Mouse (Mus musculus) neural tube, embryonic 14.5 days (tissue): ENCODE measurements around the gene Cda. TPM values are rescaled to one million over a fixed set of nuclear protein-coding genes. Genes with fewer than 3 reads are reported as not detected.

ENCODE experiments used
- ATAC-seq: fragments of 200-750 bp; cut with Nextera tagmentation; 2 replicates; pipeline ENCODE4 v1.8.0; 2017; ENCODE audit warnings: low read depth, mild to moderate bottlenecking, moderate TSS enrichment, moderate library complexity
- H3K27ac ChIP-seq: fragments of 300-500 bp; sonication (generic); 2 replicates; pipeline ENCODE4 v1.5.1; 2014; ENCODE audit warnings: low read depth, mild to moderate bottlenecking, control low read depth, low read length, moderate library complexity, mixed read lengths
- H3K27me3 ChIP-seq: fragments of 300-500 bp; sonication (generic); 2 replicates; pipeline ENCODE4 v1.6.1; 2014; ENCODE audit warnings: low read length; ENCODE audit not compliant: control insufficient read depth, insufficient read depth
- H3K36me3 ChIP-seq: fragments of 300-500 bp; sonication (generic); 2 replicates; pipeline ENCODE4 v1.6.1; 2014; ENCODE audit warnings: low read length, mixed read lengths; ENCODE audit not compliant: control insufficient read depth, insufficient read depth
- H3K4me1 ChIP-seq: fragments of 300-500 bp; sonication (generic); 2 replicates; pipeline ENCODE4 v1.6.1; 2014; ENCODE audit warnings: low read length; ENCODE audit not compliant: control insufficient read depth, insufficient read depth
- H3K4me2 ChIP-seq: fragments of 300-500 bp; sonication (generic); 2 replicates; pipeline ENCODE4 v1.6.1; 2014; ENCODE audit warnings: mild to moderate bottlenecking, low read depth, low read length, control low read depth
- H3K4me3 ChIP-seq: fragments of 300-500 bp; sonication (generic); 2 replicates; pipeline ENCODE4 v1.5.1; 2014; ENCODE audit warnings: low read depth, low read length, control low read depth, mixed read lengths
- H3K9ac ChIP-seq: fragments of 300-500 bp; sonication (generic); replicated peaks from 2 replicates; pipeline ENCODE4 v1.6.1; 2014; ENCODE audit warnings: low read depth, mild to moderate bottlenecking, control low read depth, low read length, mixed read lengths
- H3K9me3 ChIP-seq: fragments of 300-500 bp; sonication (generic); 2 replicates; pipeline ENCODE4 v1.6.1; 2016; ENCODE audit warnings: low read length; ENCODE audit not compliant: control insufficient read depth
- WGBS: fragments of 180-500 bp; shearing (Covaris S2); extraction: QIAGEN DNeasy Blood & Tissue Kit; methylation state at CpG from one replicate; pipeline ENCODE4 v1.1.7; 2014; 5-methylcytosine and 5-hydroxymethylcytosine counted together
- polyA plus RNA-seq: library from polyadenylated mRNA; unstranded; fragments of >200 nt; fragmentation: Nextera tagmentation; extraction: Ambion mirVana; gene quantifications from 2 replicates; pipeline ENCODE4 v1.2.1, GENCODE M21; 2014

Cda gene
- polyA plus RNA-seq, 1 experiment from 2014 or later: 8.5 TPM

DNA sequence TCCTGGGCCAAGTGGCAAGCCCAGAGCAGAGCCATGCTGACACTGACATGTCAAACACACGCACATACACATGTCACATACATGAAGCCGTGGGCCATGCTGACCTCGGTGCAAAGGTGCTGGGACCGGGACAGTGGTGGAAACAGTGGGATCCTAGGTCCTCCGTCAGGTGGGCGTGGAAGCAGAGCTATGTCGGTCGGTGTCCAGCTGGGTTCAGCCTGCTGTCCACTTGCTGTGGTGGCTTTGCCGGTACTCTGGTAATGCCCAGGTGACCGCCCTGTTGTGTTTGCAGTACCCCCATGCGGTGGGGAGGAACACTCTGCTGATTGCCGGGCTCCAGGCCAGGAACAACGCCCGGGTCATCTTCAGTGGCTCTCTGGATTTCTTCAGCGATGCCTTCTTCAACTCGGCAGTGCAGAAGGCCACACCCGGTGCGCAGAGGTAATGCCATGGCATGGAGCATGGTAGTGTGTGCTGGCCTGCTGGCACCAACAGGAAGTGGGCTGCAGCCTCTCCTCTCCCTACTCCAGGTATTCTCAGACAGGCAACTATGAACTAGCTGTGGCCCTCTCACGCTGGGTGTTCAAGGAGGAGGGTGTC lies 57.4 kb downstream of the Cda start:
- Histone ChIP-seq H3K27me3 (no peaks in the 10 kb centered on the region), H3K4me1 (peaks cover 5% of the 10 kb centered on the region), H3K4me2 (no peak overlapping the region), H3K9ac (no peak overlapping the region), H3K36me3 (peaks cover 54% of the 10 kb centered on the region), H3K9me3 (no peaks in the 10 kb centered on the region), H3K4me3 (no peak overlapping the region), H3K27ac (no peak overlapping the region)
- WGBS: 96% methylated on average over 19 of the region's 19 CpGs
- no peak for ATAC-seq

- WGBS: 88% methylated on average over 12 of the region's 12 CpGs
- Histone ChIP-seq H3K4me2 (no peak overlapping the region), H3K4me3 (no peak overlapping the region), H3K4me1 (peaks cover 16% of the 10 kb centered on the region), H3K36me3 (peaks cover 29% of the 10 kb centered on the region), H3K27me3 (no peaks in the 10 kb centered on the region), H3K9ac (no peak overlapping the region), H3K27ac (no peak overlapping the region), H3K9me3 (no peaks in the 10 kb centered on the region)
- no peak for ATAC-seq
Observed at GRCm38 (mm10) chr4:138307739-138308138, 60.1 kb downstream of the Cda start.

GRCm38 (mm10) chr4:138307025-138307424 lies 60.8 kb downstream of the Cda start:
- Histone ChIP-seq H3K4me2 (no peak overlapping the region), H3K36me3 (peaks cover 22% of the 10 kb centered on the region), H3K4me1 (peaks cover 16% of the 10 kb centered on the region), H3K9me3 (no peaks in the 10 kb centered on the region), H3K27me3 (no peaks in the 10 kb centered on the region), H3K9ac (no peak overlapping the region), H3K27ac (no peak overlapping the region), H3K4me3 (no peak overlapping the region)
- WGBS: 72% methylated on average over 3 of the region's 3 CpGs
- no peak for ATAC-seq

GRCm38 (mm10) chr4:138304340-138305104 lies 63.3 kb downstream of the Cda start, which contains the start of gene Ddost:
Gene Ddost, plus strand, starts transcription at chr4:138304730.
- no peaks in the 10 kb centered on the region for H3K27me3 ChIP-seq
- H3K4me3 ChIP-seq: peak within 1 kb of the TSS; percentile 91
- under 1% methylated on average over 64 of the region's 64 CpGs for WGBS
- peaks cover 6% of the 10 kb centered on the region; the same call in 1 of the 2 replicates for H3K36me3 ChIP-seq
- peak; percentile 97 for ATAC-seq
- H3K4me2 ChIP-seq: peak within 1 kb of the TSS; percentile 82
- peak within 1 kb of the TSS; percentile 81 for H3K9ac ChIP-seq
- peaks cover 16% of the 10 kb centered on the region for H3K4me1 ChIP-seq
- no peaks in the 10 kb centered on the region for H3K9me3 ChIP-seq
- peak within 1 kb of the TSS; percentile 83 for H3K27ac ChIP-seq

DNA sequence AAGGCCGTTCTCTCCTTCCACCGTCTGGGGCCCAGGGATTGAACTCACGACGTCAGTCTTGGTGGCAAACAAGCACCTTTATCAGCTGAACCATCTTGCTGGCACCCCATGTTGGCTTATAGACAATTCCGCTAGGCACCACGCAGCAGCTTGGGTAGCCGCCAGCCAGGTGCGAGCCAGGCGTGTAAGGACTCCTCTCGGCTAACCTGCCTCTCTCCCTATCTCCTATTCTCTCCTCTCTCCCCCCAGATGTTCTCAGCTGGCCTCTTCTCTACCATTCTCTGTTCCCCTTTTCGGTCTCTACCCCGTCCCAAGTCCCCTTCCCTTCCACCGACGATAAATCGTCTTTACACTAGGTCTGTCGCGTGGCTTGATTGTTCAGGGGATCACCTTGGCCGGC lies 64.0 kb downstream of the Cda start:
- WGBS: 18% methylated on average over 18 of the region's 18 CpGs
- Histone ChIP-seq H3K27me3 (no peaks in the 10 kb centered on the region), H3K9ac (peak overlapping the region; percentile 63), H3K9me3 (no peaks in the 10 kb centered on the region), H3K27ac (peak overlapping the region; percentile 82), H3K4me2 (peak overlapping the region; percentile 82), H3K4me1 (peaks cover 16% of the 10 kb centered on the region), H3K4me3 (peak overlapping the region; percentile 91), H3K36me3 (no peaks in the 10 kb centered on the region)
- ATAC-seq: no peak

- Histone ChIP-seq H3K4me2 (no peak overlapping the region), H3K9ac (no peak overlapping the region), H3K9me3 (no peaks in the 10 kb centered on the region), H3K4me3 (no peak overlapping the region), H3K4me1 (peaks cover 16% of the 10 kb centered on the region), H3K27me3 (no peaks in the 10 kb centered on the region), H3K36me3 (no peaks in the 10 kb centered on the region), H3K27ac (no peak overlapping the region)
- no peak for ATAC-seq
- 93% methylated on average over 3 of the region's 3 CpGs for WGBS
Observed at GRCm38 (mm10) chr4:138303011-138303410, 64.8 kb downstream of the Cda start.

GRCm38 (mm10) chr4:138301271-138301780 lies 66.5 kb downstream of the Cda start:
- WGBS: 91% methylated on average over 10 of the region's 10 CpGs
- Histone ChIP-seq H3K27ac (no peak overlapping the region), H3K27me3 (no peaks in the 10 kb centered on the region), H3K9me3 (no peaks in the 10 kb centered on the region), H3K4me1 (peaks cover 16% of the 10 kb centered on the region), H3K4me3 (no peak overlapping the region), H3K4me2 (no peak overlapping the region), H3K36me3 (no peaks in the 10 kb centered on the region), H3K9ac (no peak overlapping the region)
- ATAC-seq: no peak

- ATAC-seq: peak; percentile 68
- Histone ChIP-seq H3K36me3 (no peaks in the 10 kb centered on the region), H3K4me1 (peaks cover 4% of the 10 kb centered on the region; the same call in 1 of the 2 replicates), H3K9ac (no peak overlapping the region), H3K9me3 (no peaks in the 10 kb centered on the region), H3K27ac (peak overlapping the region; percentile 84), H3K4me3 (no peak overlapping the region), H3K27me3 (no peaks in the 10 kb centered on the region), H3K4me2 (no peak overlapping the region; the same call in 1 of the 2 replicates)
- WGBS: 65% methylated on average over 8 of the region's 14 CpGs
Observed at GRCm38 (mm10) chr4:138293949-138294550, 73.7 kb downstream of the Cda start.
